Mouse (Mus musculus) forebrain, embryonic 16.5 days (tissue): ENCODE measurements around the gene L3mbtl2. TPM values are rescaled to one million over a fixed set of nuclear protein-coding genes. Genes with fewer than 3 reads are reported as not detected.

Source experiments
- ATAC-seq: fragments of 200-750 bp; cut with Nextera tagmentation; 2 replicates; pipeline ENCODE4 v1.8.0; 2017; ENCODE audit warnings: mild to moderate bottlenecking, moderate library complexity
- H3K27ac ChIP-seq: fragments of 300-500 bp; sonication (generic); 2 replicates; pipeline ENCODE4 v1.5.1; 2014; ENCODE audit warnings: low read length, control low read depth
- H3K27me3 ChIP-seq: fragments of 300-500 bp; sonication (generic); replicated peaks from 2 replicates; pipeline ENCODE4 v1.6.1; 2014; ENCODE audit warnings: low read length; ENCODE audit not compliant: control insufficient read depth, insufficient read depth
- H3K36me3 ChIP-seq: fragments of 300-500 bp; sonication (generic); 2 replicates; pipeline ENCODE4 v1.6.1; 2014; ENCODE audit not compliant: control insufficient read depth, insufficient read depth
- H3K4me1 ChIP-seq: fragments of 300-500 bp; sonication (generic); replicated peaks from 2 replicates; pipeline ENCODE4 v1.6.1; 2014; ENCODE audit warnings: low read length; ENCODE audit not compliant: control insufficient read depth, insufficient read depth
- H3K4me2 ChIP-seq: fragments of 300-500 bp; sonication (generic); 2 replicates; pipeline ENCODE4 v1.6.1; 2014; ENCODE audit warnings: mild to moderate bottlenecking, low read length, control low read depth
- H3K4me3 ChIP-seq: fragments of 300-500 bp; sonication (generic); replicated peaks from 2 replicates; pipeline ENCODE4 v1.5.1; 2014; ENCODE audit warnings: mild to moderate bottlenecking, low read length, control low read depth
- H3K9ac ChIP-seq: fragments of 300-500 bp; sonication (generic); replicated peaks from 2 replicates; pipeline ENCODE4 v1.6.1; 2014; ENCODE audit warnings: low read depth, low read length, control low read depth
- H3K9me3 ChIP-seq: fragments of 300-500 bp; sonication (generic); 2 replicates; pipeline ENCODE4 v1.6.1; 2016; ENCODE audit warnings: low read length; ENCODE audit not compliant: control insufficient read depth
- WGBS: fragments of 180-500 bp; shearing (Covaris S2); extraction: QIAGEN DNeasy Blood & Tissue Kit; methylation state at CpG from one replicate; pipeline ENCODE4 v1.1.7; 2014; 5-methylcytosine and 5-hydroxymethylcytosine counted together
- polyA plus RNA-seq: library from polyadenylated mRNA; unstranded; fragments of >200 nt; fragmentation: Nextera tagmentation; extraction: Ambion mirVana; gene quantifications from 2 replicates; pipeline ENCODE4 v1.2.1, GENCODE M21; 2015

Gene L3mbtl2
- polyA plus RNA-seq, 1 experiment from 2014 or later, result 32.7 TPM

DNA sequence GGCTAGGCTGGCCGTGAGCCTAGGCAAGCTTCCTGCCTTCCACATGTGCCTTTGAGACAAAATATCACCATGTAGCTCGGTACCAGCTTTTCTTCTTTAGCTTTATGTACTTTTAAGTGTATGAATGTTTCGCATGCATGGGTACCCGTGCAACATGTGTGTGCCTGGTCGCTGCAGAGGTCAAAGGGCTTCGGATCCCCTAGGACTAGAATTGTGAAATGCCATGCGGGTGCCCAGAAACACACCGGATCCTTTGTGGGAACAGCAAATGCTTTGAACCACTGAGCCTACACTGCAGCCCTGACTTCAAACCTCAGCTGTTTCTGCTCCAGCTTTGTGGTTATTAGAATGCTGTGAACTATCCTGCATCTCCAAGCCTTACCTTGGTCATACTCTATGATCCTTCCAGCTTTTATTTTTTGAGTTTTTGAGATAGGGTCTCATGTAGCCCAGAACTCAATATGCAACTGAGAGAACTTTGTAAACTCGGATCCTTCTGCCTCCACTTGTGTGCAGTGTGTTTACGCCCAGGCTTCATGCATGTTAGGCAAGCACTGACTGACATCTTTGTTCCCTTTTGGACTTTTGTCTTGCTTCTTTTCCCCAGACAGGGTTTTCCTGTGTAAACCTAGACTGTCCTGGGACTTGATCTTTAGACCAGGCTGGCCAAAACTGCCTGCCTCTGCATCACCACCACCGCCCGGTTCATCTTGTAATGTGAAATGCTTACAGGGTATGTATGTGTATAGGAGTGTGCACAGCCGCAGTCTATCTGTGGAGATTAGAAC is 38.8 kb downstream of the L3mbtl2 start:
- H3K4me2 ChIP-seq, result no peak overlapping the region
- no peak overlapping the region for H3K9ac ChIP-seq
- H3K27ac ChIP-seq, result no peak overlapping the region
- WGBS, result 89% methylated on average over 13 of the region's 13 CpGs
- H3K4me3 ChIP-seq, result no peak overlapping the region
- no peaks in the 10 kb centered on the region for H3K27me3 ChIP-seq
- no peaks in the 10 kb centered on the region for H3K4me1 ChIP-seq
- H3K9me3 ChIP-seq, result no peaks in the 10 kb centered on the region
- no peak for ATAC-seq
- H3K36me3 ChIP-seq, result peaks cover 28% of the 10 kb centered on the region

DNA sequence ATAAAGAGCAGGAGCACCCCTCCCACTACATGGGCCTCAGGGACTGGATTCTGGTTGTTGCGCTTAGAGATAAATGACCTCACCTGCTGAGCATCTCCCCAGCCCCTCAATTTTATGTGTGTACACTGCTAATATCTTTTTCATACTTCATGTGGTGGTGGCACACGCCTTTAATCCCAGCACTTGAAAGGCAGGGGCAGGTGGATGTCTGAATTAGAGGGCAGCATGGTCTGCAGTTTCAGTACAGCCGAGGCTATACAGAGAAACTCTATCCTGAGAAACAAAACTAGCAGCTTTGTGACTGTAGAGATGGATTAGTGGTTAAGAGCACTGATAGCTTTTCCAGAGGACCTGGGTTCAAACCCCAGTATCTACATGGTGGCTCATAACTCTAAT is 39.4 kb downstream of the L3mbtl2 start:
- Histone ChIP-seq H3K36me3 (peaks cover 30% of the 10 kb centered on the region), H3K27ac (no peak overlapping the region), H3K9me3 (no peaks in the 10 kb centered on the region), H3K9ac (no peak overlapping the region), H3K4me1 (no peaks in the 10 kb centered on the region), H3K27me3 (no peaks in the 10 kb centered on the region), H3K4me2 (no peak overlapping the region), H3K4me3 (no peak overlapping the region)
- ATAC-seq, result no peak
- 88% methylated on average over 3 of the region's 3 CpGs for WGBS

DNA sequence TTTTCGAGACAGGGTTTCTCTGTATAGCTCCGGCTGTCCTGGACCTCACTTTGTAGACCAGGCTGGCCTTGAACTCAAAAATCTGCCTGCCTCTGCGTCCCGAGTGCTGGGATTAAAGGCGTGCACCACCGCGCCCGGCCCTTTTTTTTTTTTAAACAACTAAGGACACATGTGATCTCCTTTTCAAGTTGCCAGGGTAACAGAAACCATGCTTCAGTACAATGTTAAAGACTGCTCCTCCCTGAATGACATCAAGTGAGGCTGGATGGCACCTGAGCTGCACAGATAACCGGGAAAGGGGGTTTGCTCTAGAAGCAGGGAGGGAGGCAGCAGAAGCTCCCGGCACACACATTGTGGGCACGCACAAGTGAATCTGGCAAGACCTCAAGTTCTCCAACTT is 45.3 kb downstream of the L3mbtl2 start:
- WGBS, result 90% methylated on average over 11 of the region's 11 CpGs
- no peaks in the 10 kb centered on the region for H3K9me3 ChIP-seq
- no peak overlapping the region for H3K9ac ChIP-seq
- no peak overlapping the region for H3K4me3 ChIP-seq
- H3K27ac ChIP-seq, result no peak overlapping the region
- no peak for ATAC-seq
- H3K4me2 ChIP-seq, result no peak overlapping the region
- H3K4me1 ChIP-seq, result no peaks in the 10 kb centered on the region
- peaks cover 61% of the 10 kb centered on the region for H3K36me3 ChIP-seq
- H3K27me3 ChIP-seq, result no peaks in the 10 kb centered on the region

- Histone ChIP-seq H3K4me3 (no peak overlapping the region), H3K36me3 (peaks cover 55% of the 10 kb centered on the region), H3K4me2 (no peak overlapping the region), H3K27me3 (no peaks in the 10 kb centered on the region), H3K9me3 (no peaks in the 10 kb centered on the region), H3K4me1 (no peaks in the 10 kb centered on the region), H3K27ac (no peak overlapping the region), H3K9ac (no peak overlapping the region)
- 97% methylated on average over 1 of the region's 1 CpGs for WGBS
- no peak for ATAC-seq
These were observed 46.0 kb downstream of the L3mbtl2 start for GRCm38 (mm10) chr15:81709686-81710085.

- H3K27ac ChIP-seq, result no peak overlapping the region
These were observed 47.1 kb downstream of the L3mbtl2 start for GRCm38 (mm10) chr15:81710801-81711200.

DNA sequence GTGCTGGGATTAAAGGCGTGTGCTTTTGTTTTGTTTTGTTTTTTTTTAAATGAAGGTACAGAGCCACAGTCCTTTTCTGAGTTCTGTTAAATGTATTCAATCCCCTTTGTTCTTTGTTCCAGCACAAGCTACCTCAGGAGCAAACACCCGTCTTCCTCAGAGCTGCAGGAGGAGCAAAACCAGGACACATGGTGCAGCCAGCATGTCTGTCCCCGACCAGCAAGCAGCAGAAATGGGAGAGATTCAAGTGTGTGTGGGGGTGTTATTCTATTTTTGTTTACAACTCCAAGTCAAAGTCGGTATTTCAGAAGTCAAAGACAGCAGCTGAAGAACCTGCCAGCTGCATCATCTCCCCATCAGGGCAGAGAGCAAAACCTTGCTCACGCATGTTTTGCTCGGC is 50.1 kb downstream of the L3mbtl2 start:
- ATAC-seq, result no peak
- Histone ChIP-seq H3K9ac (no peak overlapping the region), H3K4me2 (no peak overlapping the region), H3K36me3 (peaks cover 45% of the 10 kb centered on the region), H3K27ac (no peak overlapping the region), H3K27me3 (no peaks in the 10 kb centered on the region), H3K4me3 (no peak overlapping the region), H3K9me3 (no peaks in the 10 kb centered on the region), H3K4me1 (peaks cover 7% of the 10 kb centered on the region; the same call in 1 of the 2 replicates)
- WGBS, result 79% methylated on average over 6 of the region's 6 CpGs

More at GRCm38 (mm10) chr15:81710801-81711200, 47.1 kb downstream of the L3mbtl2 start:
- no peak overlapping the region for H3K4me2 ChIP-seq
- H3K36me3 ChIP-seq, result peaks cover 46% of the 10 kb centered on the region
- H3K9me3 ChIP-seq, result no peaks in the 10 kb centered on the region
- H3K4me1 ChIP-seq, result no peaks in the 10 kb centered on the region
- WGBS, result 76% methylated on average over 4 of the region's 4 CpGs
- no peak overlapping the region for H3K4me3 ChIP-seq
- H3K9ac ChIP-seq, result no peak overlapping the region
- no peak for ATAC-seq
- no peaks in the 10 kb centered on the region for H3K27me3 ChIP-seq

DNA sequence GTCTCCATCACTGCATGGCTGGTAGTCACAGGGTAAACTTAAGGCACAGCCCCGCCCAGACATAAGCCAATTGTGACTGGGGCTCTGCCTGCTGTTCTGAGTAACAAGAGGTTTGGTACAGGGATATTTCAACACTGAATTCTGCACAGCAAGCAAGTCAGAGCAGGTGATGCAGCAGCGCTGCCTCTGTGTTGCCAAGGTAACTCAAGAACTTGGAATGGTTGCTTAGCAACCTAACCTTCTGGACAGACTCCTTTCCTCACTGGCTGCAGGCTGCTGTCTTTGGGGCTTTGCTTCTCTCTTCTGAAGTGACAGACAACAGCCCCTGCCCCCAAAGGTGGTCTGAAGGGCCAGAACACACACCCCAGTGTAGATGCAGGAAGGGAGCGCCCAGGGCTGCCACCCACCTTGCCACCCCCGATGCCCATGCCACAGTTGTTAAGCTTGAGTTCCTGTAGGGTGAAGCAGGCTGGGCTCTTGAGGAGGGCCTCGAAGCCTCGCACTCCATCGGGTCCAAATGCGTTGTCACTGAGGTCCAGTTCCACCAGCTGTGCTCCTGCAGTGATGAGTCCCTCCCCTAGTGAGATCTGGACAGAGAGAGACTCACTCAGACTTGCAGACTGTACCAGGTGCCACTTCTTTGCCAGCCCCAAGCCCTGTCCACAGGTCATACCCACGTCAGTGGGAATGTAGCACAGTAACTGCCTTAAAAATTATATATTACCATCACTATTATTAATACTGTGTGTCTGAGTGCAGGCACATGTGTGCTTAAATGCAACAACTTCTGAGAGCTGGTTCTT is 54.8 kb downstream of the L3mbtl2 start:
- no peak overlapping the region for H3K4me2 ChIP-seq

DNA sequence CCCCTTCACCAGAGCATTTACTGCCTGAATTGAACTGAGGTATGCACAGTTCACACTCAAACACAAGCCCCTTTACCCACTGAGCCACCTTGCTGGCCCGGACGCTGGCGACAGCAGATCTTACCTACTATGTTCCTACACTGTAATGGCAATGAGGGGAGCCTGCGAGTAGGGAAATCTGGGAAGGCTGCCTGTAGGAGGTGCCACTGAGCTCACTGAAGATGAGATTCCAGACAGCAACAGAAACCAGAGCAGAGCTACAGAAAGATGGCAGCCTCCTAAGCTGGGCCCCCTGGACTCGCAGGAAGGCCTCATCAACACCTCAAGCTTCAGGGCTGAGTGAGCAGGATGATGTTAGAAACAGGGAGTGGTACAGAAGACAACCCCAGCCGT is 55.4 kb downstream of the L3mbtl2 start:
- peak; percentile 26; the same call in 1 of the 2 replicates for ATAC-seq
- H3K36me3 ChIP-seq, result peaks cover 33% of the 10 kb centered on the region
- 92% methylated on average over 6 of the region's 6 CpGs for WGBS

More for the DNA sequence above, 54.8 kb downstream of the L3mbtl2 start:
- Histone ChIP-seq H3K36me3 (peaks cover 30% of the 10 kb centered on the region), H3K4me3 (no peak overlapping the region), H3K9ac (no peak overlapping the region), H3K27ac (peak overlapping the region; percentile 79), H3K9me3 (no peaks in the 10 kb centered on the region), H3K27me3 (no peaks in the 10 kb centered on the region), H3K4me1 (peaks cover 7% of the 10 kb centered on the region; the same call in 1 of the 2 replicates)
- ATAC-seq, result peak; percentile 81
- 75% methylated on average over 9 of the region's 9 CpGs for WGBS

DNA sequence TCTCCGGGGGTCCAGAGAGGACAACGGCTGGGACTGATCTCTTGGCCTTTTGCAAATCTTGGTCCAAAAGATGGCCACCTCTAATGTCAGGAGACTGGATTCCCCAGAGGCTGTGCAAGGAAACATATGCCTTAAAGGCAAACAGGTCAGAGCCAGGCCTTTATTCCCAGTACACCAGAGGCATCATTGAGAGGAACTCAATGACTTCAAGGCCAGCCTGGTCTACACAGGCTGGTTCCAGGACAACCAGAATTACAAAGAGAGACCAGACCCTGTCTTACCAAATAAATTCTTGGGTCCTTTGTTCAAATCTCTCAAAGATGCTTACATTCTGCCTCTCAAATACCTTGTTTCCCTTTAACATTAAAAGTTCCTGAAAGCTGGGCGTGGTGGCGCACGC is 58.7 kb downstream of the L3mbtl2 start:
- Histone ChIP-seq H3K4me1 (peaks cover 13% of the 10 kb centered on the region), H3K27ac (no peak overlapping the region), H3K36me3 (peaks cover 24% of the 10 kb centered on the region), H3K4me3 (no peak overlapping the region), H3K9me3 (no peaks in the 10 kb centered on the region), H3K9ac (no peak overlapping the region), H3K4me2 (no peak overlapping the region), H3K27me3 (no peaks in the 10 kb centered on the region)
- no peak for ATAC-seq
- 93% methylated on average over 5 of the region's 5 CpGs for WGBS

More for the DNA sequence above, 55.4 kb downstream of the L3mbtl2 start:
- no peak overlapping the region for H3K4me3 ChIP-seq
- no peak overlapping the region for H3K4me2 ChIP-seq
- no peaks in the 10 kb centered on the region for H3K27me3 ChIP-seq
- no peaks in the 10 kb centered on the region for H3K9me3 ChIP-seq
- H3K9ac ChIP-seq, result no peak overlapping the region
- no peak overlapping the region for H3K27ac ChIP-seq
- peaks cover 7% of the 10 kb centered on the region; the same call in 1 of the 2 replicates for H3K4me1 ChIP-seq
